16 mouse cellular contexts compared by ENCODE assay signal in genomic region chr12:89789981-89790380, GRCm38 (mm10).
"Had no signal": no experiment of that assay in that cellular context is flagged by ENCODE, and none has a peak within 500 bp of the region (broad histone marks: within the 10 kb centered on the region; RNA-seq: fewer than 3 reads in every experiment).

No protein-coding gene starts in this region.

- ATAC-seq: hindbrain, embryonic 16.5 days; inflammation-experienced regulatory T-cells, adult 6 months; intestine, embryonic 15.5 days; intestine, postnatal 0 days had no signal

- DNase-seq: gastrocnemius, postnatal 14 days; gastrocnemius, postnatal 36 days; heart, adult 18-20 months; heart, postnatal 10 days; heart, postnatal 4 days; kidney, adult 18-20 months; kidney, adult 8-10 months; kidney, postnatal 10 days; kidney, postnatal 25 days; kidney, postnatal 4 days; liver; liver, embryonic 13.5 days had no signal
